Mouse (Mus musculus) ovary, postnatal 36 days (tissue): ENCODE measurements around the gene C2cd5.

Experiments used
- DNase-seq: peaks from one replicate; pipeline ENCODE4 v3.0.0; 2022; ENCODE audit warnings: low spot score, mixed read lengths

C2cd5 gene

DNA sequence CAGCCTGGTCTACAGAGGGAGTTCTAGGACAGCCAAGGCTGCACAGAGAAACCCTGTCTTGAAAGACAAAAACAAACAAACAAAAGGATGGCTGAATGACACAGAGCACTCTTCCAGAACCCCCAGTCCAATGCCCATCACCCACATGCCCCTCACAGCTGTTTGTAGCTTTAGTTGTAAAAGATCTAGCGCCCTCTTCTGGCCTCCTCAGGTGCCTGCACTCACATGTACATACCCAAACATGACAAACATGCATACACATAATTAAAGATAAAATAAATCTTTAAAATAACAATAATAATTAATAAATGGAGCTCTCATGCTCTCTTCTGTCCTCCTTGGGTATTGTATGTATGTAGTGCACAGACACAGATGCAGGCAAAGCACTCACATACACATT, 122.7 kb downstream of the C2cd5 start:
- no peak for DNase-seq

DNA sequence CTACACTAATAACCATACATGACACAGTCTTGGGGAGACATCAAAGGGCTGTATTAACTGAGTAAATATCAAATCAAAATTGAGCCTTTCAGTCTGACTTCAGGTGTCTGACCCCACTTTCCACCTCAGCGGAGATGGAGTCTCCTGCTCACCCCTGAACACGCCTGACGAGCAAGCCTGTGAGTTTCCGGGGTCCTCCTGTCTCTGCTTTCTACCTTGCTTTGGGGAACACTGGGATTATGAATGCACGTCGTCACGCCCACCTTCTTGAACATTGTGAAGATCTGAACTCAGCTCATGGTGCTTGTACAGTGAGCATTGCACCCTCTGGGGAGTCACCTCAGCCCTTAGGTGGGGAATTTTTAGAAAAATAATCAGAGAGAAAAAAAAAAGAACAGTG, 126.7 kb downstream of the C2cd5 start:
- DNase-seq, result no peak

DNA sequence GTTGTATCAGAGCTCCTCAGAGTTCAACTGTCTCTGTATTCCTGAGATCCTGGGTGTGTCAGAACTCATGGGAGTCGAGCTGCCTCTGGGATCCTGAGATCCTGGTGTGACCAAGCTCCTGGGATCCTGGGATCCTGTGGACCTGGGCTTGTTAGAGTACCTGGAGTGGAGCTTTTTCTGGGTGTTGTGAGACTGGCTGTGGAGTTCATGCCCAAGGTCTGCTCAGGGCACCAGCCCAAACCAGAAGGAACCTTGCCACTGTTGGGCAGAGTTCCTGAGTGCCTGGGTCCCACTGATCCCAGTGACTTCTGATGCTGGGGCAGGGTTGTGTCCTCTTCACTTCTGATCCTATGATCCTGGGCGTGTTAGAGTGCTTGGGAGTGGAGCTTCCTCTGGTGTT, 127.7 kb downstream of the C2cd5 start:
- no peak for DNase-seq

DNA sequence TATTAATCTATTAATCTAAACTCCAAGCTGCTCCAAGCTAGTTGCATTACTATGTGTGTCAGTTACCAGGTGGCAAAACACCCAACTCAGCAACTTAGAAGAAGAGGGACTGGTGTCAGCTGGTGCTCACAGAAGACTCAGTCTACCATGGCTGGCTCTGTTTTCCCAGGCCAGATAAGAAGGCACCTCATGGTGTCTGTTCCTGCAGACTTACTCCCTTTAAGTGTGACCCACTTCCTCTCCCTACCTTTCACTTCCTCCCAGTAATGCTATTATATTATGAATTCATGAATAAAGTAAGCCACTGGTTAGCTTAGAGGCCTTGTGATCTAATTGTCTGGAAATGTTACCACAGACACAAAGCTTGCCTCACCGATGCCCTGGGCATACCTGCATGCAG, 132.5 kb downstream of the C2cd5 start:
- DNase-seq, result no peak

DNA sequence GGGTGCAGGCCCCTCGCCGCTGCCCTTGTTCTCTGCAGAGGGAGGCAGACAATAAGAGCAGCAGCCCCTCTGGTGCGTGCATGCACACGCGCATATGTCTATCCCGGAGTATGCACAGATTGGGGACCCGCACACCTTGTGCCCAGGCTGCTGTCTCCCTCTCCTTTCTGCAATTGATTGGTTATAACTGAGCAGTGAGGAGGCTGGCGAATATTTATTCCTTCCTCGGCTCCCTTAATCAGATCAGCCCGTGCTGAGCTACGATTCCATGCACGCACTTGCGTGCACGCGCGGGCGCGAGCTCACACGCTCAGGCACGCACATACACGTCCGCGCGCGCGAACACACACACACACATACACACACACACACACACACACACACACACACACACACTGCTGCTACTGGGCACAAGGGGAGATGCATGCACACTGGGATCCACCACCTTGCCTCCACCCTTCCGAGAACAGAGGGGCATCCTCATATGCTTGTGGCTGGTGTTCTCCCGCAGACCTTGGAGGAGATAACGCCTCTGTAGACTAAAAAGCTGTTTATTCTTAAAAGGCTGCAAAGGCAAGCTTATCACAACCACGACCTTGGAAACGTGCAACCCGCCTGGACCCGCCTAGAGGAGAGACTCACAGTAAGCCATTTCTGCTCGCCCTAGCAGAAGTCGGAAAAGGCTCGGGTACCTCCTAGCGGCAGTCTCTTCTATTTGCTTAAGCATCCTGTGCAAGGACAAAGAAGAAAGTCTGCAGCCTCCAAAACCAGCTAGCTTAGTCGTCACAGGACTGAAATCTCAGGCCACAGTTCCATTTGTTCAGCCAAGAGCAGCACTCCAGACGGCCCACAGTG, 135.2 kb downstream of the C2cd5 start:
- DNase-seq, result peak; percentile 58

DNA sequence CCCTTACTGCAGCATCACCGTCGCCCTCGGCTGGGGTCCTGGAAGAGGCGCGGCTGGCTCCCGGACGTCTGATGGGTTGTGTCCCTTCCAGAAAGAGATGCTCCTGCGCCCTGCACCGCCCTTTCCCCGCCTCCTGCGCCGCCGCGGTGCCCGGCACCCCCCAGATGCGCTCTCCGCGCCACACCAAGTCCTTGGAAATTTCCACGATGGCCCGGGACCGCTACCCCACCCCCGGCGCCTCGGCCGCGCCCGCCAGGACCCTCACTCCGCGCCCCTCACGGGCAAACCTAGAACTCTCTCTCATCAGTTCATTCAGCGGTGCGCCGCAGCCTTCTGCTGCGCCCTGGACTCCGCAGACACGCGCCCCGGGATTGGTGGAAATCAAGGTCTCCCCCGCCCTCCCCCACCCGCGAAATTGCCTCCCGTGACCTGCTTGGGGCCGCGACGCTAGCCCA, 135.8 kb downstream of the C2cd5 start, which contains the start of gene St8sia1:
Gene St8sia1 (minus strand): TSS at position 377 of the 455 bp plus-strand sequence.
- peak; percentile 14 for DNase-seq

DNA sequence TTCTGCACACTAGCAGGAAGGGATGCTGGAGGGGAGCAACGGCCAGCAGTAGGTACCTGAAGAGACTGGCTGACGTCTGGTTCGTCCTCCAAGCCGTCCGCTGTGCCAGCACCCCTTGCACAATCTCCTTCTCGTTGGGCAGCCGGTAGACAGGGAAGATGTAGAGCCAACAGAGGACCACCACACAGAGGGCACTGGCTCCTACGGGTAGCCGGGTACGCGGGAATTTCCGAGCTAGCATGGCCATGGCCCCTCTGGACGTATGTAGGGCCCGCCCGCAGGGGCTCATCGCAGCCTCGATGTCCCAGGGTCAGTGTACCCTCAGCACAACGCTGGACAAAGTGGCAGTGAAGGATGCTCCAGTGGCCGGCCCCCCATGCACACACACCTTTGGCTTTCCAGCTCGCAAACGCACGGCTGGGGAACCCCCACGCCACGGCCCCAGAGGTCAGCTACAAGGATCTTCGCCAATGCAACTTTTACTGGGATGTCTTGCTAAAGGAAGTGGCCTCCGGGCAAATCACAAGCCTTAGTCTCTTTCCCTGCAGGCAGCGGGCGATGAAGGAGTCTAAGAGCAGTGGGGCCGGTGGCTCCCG, 136.4 kb downstream of the C2cd5 start:
- no peak for DNase-seq

DNA sequence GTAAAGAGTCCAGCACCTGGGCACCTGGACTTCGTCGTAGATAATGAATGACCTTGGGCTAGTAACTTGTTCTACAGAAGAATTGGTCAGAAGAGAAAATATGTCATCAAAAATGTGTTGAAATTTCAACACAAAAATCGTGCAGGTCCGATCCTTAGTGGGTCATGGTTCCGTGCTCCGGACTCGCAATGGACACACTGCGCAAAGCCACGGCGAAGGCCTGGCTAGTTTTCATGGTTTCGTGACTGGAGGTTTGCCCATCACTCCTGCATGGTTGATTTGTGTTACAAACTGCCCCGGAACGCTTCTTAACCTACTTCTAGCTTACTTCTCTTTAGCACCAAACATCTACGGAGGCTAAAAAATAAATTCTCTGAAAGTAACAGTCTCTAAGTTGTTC, 137.1 kb downstream of the C2cd5 start:
- no peak for DNase-seq

DNA sequence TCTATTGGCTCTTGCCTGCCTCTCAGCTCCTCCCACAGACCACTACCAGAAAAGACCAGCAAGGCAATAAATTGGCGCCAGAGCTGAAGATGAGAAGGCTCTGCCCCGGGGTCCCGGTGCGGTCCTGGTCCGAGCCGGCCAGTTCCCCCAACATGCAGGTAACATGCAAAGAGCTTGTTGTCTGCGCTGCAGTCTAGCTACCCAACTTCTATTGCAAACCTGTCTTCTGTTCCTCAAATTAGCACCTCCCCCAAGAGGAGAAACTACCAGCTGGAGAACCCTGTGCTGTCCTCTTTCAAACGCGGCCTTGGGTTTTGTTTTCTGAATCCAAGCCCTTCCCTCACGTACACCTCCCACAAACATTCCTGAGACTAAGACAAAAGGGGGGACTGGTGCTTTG, 137.5 kb downstream of the C2cd5 start:
- no peak for DNase-seq

DNA sequence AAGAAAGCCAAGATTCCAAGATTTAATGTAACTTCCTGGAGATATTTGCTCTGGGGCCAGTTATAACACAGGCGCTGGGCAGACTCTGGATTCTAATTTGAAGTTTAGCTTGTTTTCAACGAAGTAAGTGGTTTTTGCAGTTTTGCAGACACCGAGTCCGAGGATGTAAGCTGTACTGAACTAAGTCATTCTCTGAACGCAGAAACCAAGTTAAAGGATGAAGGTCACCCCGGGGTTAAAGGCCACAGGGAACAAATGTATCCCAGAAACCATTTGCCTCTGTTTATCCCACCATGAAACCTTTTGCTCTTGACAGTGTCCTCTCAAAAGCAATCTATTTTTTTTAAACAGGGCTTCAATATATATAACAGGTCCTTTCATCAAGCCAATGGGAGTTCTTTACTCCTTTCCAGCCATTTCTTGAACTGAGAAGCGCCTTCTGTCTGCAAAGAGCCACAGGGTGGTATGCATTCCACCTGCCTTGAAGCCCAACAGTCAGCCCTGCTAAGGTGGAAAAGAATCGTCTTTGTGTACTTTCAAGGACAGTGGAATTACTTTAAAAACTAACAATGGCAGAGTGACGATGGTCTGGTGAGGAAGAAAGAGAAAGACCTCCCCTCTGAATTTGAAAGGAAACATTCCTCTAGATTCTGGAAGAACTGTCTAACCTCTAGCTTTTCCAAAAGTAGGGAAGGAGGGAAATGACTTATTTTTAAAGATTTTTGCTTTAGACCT, 138.1 kb downstream of the C2cd5 start:
- no peak for DNase-seq
